Mouse (Mus musculus) neural tube, embryonic 13.5 days (tissue): ENCODE results near the gene Tulp1. TPM values are rescaled to one million over a fixed set of nuclear protein-coding genes. Genes with fewer than 3 reads are reported as not detected.
A peak's percentile ranks its signal among the peaks of the same experiment; 100 is the strongest.
"Not testable (repeated sequence)": the region's sequence is repeated elsewhere in the genome, so short reads cannot be mapped to it uniquely, and the experiment has no call there.

Source experiments
- ATAC-seq: fragments of 200-750 bp; cut with Nextera tagmentation; 2 replicates; pipeline ENCODE4 v1.8.0; 2017; ENCODE audit warnings: low read depth, mild to moderate bottlenecking, moderate TSS enrichment, moderate library complexity
- H3K27ac ChIP-seq: fragments of 300-500 bp; sonication (generic); replicated peaks from 2 replicates; pipeline ENCODE4 v1.5.1; 2015; ENCODE audit warnings: moderate library complexity, mild to moderate bottlenecking, inconsistent platforms
- H3K27me3 ChIP-seq: fragments of 300-500 bp; sonication (generic); 2 replicates; pipeline ENCODE4 v1.6.1; 2015; ENCODE audit warnings: mild to moderate bottlenecking, inconsistent platforms
- H3K36me3 ChIP-seq: fragments of 300-500 bp; sonication (generic); 2 replicates; pipeline ENCODE4 v1.6.1; 2015; ENCODE audit warnings: mild to moderate bottlenecking, inconsistent platforms
- H3K4me1 ChIP-seq: fragments of 300-500 bp; sonication (generic); replicated peaks from 2 replicates; pipeline ENCODE4 v1.6.1; 2015; ENCODE audit warnings: inconsistent platforms
- H3K4me2 ChIP-seq: fragments of 300-500 bp; sonication (generic); 2 replicates; pipeline ENCODE4 v1.6.1; 2015; ENCODE audit warnings: inconsistent platforms, mild to moderate bottlenecking, moderate library complexity
- H3K4me3 ChIP-seq: fragments of 300-500 bp; sonication (generic); 2 replicates; pipeline ENCODE4 v1.5.1; 2015; ENCODE audit warnings: mild to moderate bottlenecking, inconsistent platforms
- H3K9ac ChIP-seq: fragments of 300-500 bp; sonication (generic); 2 replicates; pipeline ENCODE4 v1.6.1; 2015; ENCODE audit warnings: moderate library complexity, mild to moderate bottlenecking, inconsistent platforms
- H3K9me3 ChIP-seq: fragments of 300-500 bp; sonication (generic); 2 replicates; pipeline ENCODE4 v1.6.1; 2016; ENCODE audit warnings: inconsistent platforms
- WGBS: fragments of 180-500 bp; shearing (Covaris S2); methylation state at CpG from one replicate; pipeline ENCODE4 v1.1.7; 2015; 5-methylcytosine and 5-hydroxymethylcytosine counted together
- polyA plus RNA-seq: library from polyadenylated mRNA; unstranded; fragments of >200 nt; fragmentation: Nextera tagmentation; extraction: Ambion mirVana; gene quantifications from 2 replicates; pipeline ENCODE4 v1.2.1, GENCODE M21; 2015

The Tulp1 gene
- polyA plus RNA-seq, 1 experiment from 2014 or later = 2.8 TPM

DNA sequence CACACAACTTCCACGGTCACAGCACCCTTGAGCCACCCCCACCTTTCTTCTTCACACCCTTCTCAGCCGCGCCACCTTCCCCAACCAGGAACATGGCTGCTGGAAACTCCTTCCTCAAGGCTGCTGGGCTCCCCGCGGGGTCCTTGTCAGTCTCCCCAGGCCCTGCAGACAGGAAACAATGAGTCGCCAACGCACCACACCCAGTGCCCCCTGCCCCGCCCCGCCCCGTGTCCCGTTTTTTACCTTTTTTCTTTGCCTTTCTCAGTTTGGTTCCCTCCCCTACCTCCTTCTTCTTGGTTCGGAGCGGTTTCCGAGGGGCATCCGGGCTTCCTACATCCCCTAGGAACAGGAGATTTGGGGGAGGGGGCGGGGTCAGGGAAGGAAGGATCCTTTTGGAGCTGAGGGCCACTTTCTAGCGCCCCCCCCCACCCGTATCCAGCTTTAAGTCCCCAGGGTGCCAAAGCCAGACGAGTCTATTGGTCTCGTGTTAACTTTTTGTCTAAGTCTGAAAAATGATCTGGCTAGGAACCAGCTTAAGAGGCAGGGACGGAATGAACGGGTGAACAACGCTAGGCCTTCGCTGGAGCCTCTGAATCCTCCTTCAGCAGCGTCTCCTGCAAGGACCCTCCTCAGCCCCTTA lies 2.2 kb downstream of the Tulp1 start:
- 2% methylated on average over 25 of the region's 25 CpGs for WGBS
- Histone ChIP-seq H3K27me3 (peaks cover 83% of the 10 kb centered on the region), H3K4me3 (peak overlapping the region; percentile 29), H3K9me3 (no peaks in the 10 kb centered on the region), H3K4me2 (peak overlapping the region; percentile 55), H3K9ac (peak overlapping the region; percentile 56), H3K27ac (no peak overlapping the region), H3K36me3 (no peaks in the 10 kb centered on the region), H3K4me1 (peaks cover 26% of the 10 kb centered on the region)
- 0 out of 2 replicates have a peak, but pooled peaks have one; percentile 8 for ATAC-seq

DNA sequence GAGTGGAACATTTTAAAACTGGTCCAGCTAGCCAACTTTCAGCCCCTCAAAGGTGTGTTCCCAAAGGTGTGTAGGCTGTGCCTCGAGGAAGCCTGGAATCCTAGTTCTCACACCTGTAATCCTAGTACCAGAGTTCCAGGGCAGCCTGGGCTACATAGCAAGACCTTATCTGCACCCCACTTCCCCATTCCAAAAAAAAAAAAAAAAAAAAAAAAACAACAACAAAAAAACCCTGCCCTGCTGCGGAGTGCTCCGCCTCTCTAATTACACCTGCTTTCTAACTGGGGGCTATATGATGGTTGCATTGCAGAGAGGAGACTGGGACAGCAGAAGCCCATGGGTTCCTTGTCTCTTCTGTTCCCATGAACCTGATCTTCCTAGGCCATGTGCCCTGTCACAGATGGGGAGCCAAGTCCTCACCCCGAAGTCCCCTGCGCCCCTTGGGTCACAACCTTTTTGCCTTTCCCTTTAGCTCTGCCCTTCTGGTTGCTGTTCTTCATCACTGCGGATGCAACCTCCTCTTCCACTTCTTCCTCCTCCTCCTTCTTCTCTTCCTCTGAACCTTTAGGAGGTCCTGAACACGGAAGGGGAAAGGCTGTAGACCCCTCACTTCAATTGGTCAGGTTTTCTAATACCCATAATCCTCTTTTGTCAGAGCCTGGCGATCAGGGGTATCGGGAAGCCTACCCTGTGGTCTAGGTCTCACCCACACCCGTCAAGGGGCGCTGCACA lies 2.9 kb downstream of the Tulp1 start:
- no peaks in the 10 kb centered on the region for H3K36me3 ChIP-seq
- 0 out of 2 replicates have a peak, but pooled peaks have one; percentile 49 for ATAC-seq
- no peak overlapping the region for H3K27ac ChIP-seq
- H3K9ac ChIP-seq = no peak overlapping the region
- 30% methylated on average over 11 of the region's 11 CpGs for WGBS
- no peaks in the 10 kb centered on the region for H3K9me3 ChIP-seq
- peak overlapping the region; percentile 29 for H3K4me3 ChIP-seq
- H3K4me1 ChIP-seq = peaks cover 26% of the 10 kb centered on the region
- H3K27me3 ChIP-seq = peaks cover 87% of the 10 kb centered on the region
- H3K4me2 ChIP-seq = peak overlapping the region; percentile 55

GRCm38 (mm10) chr17:28360531-28361277 lies 4.3 kb downstream of the Tulp1 start:
- H3K27ac ChIP-seq = no peak overlapping the region
- ATAC-seq = no peak
- no peak overlapping the region for H3K4me3 ChIP-seq
- H3K9me3 ChIP-seq = no peaks in the 10 kb centered on the region
- peaks cover 26% of the 10 kb centered on the region for H3K4me1 ChIP-seq
- no peak overlapping the region for H3K4me2 ChIP-seq
- H3K27me3 ChIP-seq = peaks cover 85% of the 10 kb centered on the region
- H3K36me3 ChIP-seq = no peaks in the 10 kb centered on the region
- H3K9ac ChIP-seq = no peak overlapping the region
- WGBS = 78% methylated on average over 9 of the region's 9 CpGs

- not testable (repeated sequence) for H3K27ac ChIP-seq, H3K9me3 ChIP-seq, H3K9ac ChIP-seq, H3K36me3 ChIP-seq, H3K4me3 ChIP-seq, ATAC-seq, H3K4me2 ChIP-seq
- Histone ChIP-seq H3K4me1 (peaks cover 17% of the 10 kb centered on the region), H3K27me3 (peaks cover 73% of the 10 kb centered on the region)
- WGBS = 16% methylated on average over 22 of the region's 24 CpGs
Measured at GRCm38 (mm10) chr17:28358576-28359261, 6.3 kb downstream of the Tulp1 start.

GRCm38 (mm10) chr17:28355871-28356270 lies 9.2 kb downstream of the Tulp1 start:
- Histone ChIP-seq H3K4me2 (no peak overlapping the region), H3K36me3 (no peaks in the 10 kb centered on the region), H3K27me3 (peaks cover 75% of the 10 kb centered on the region), H3K4me1 (peaks cover 12% of the 10 kb centered on the region), H3K27ac (no peak overlapping the region), H3K4me3 (no peak overlapping the region), H3K9ac (no peak overlapping the region), H3K9me3 (no peaks in the 10 kb centered on the region)
- no peak for ATAC-seq
- WGBS = 88% methylated on average over 12 of the region's 12 CpGs

GRCm38 (mm10) chr17:28352018-28352417 lies 13.0 kb downstream of the Tulp1 start:
- 10% methylated on average over 11 of the region's 11 CpGs for WGBS
- Histone ChIP-seq H3K4me1 (peaks cover 39% of the 10 kb centered on the region), H3K4me2 (no peak overlapping the region), H3K27ac (no peak overlapping the region), H3K4me3 (peak overlapping the region; percentile 59; the same call in 1 of the 2 replicates), H3K27me3 (peaks cover 55% of the 10 kb centered on the region), H3K36me3 (no peaks in the 10 kb centered on the region), H3K9ac (no peak overlapping the region), H3K9me3 (no peaks in the 10 kb centered on the region)
- no peak for ATAC-seq

GRCm38 (mm10) chr17:28351353-28351890 lies 13.6 kb downstream of the Tulp1 start:
- H3K4me3 ChIP-seq = peak overlapping the region; percentile 59
- peaks cover 40% of the 10 kb centered on the region for H3K4me1 ChIP-seq
- no peak; the same call in 1 of the 2 replicates for ATAC-seq
- H3K4me2 ChIP-seq = peak overlapping the region; percentile 81
- H3K27me3 ChIP-seq = peaks cover 50% of the 10 kb centered on the region
- no peaks in the 10 kb centered on the region for H3K36me3 ChIP-seq
- H3K9me3 ChIP-seq = no peaks in the 10 kb centered on the region
- H3K9ac ChIP-seq = peak overlapping the region; percentile 79
- H3K27ac ChIP-seq = peak overlapping the region; percentile 52; the same call in 1 of the 2 replicates
- 2% methylated on average over 29 of the region's 29 CpGs for WGBS

- H3K4me2 ChIP-seq = peak within 1 kb of the TSS; percentile 81
- H3K4me3 ChIP-seq = peak within 1 kb of the TSS; percentile 59
- H3K27ac ChIP-seq = peak within 1 kb of the TSS; percentile 68
- peak within 1 kb of the TSS; percentile 79 for H3K9ac ChIP-seq
- under 1% methylated on average over 57 of the region's 73 CpGs for WGBS
- H3K36me3 ChIP-seq = no peaks in the 10 kb centered on the region
- peaks cover 57% of the 10 kb centered on the region for H3K27me3 ChIP-seq
- H3K9me3 ChIP-seq = no peaks in the 10 kb centered on the region
- peak; percentile 72 for ATAC-seq
- H3K4me1 ChIP-seq = peaks cover 47% of the 10 kb centered on the region
Measured at GRCm38 (mm10) chr17:28350466-28351352, 14.3 kb downstream of the Tulp1 start, which contains the start of gene Tead3. Gene Tead3, minus strand, starts transcription at chr17:28350817.

- Histone ChIP-seq H3K4me1 (peaks cover 54% of the 10 kb centered on the region), H3K36me3 (no peaks in the 10 kb centered on the region), H3K9ac (peak overlapping the region; percentile 79)
Measured at GRCm38 (mm10) chr17:28349901-28350465, 15.0 kb downstream of the Tulp1 start.

DNA sequence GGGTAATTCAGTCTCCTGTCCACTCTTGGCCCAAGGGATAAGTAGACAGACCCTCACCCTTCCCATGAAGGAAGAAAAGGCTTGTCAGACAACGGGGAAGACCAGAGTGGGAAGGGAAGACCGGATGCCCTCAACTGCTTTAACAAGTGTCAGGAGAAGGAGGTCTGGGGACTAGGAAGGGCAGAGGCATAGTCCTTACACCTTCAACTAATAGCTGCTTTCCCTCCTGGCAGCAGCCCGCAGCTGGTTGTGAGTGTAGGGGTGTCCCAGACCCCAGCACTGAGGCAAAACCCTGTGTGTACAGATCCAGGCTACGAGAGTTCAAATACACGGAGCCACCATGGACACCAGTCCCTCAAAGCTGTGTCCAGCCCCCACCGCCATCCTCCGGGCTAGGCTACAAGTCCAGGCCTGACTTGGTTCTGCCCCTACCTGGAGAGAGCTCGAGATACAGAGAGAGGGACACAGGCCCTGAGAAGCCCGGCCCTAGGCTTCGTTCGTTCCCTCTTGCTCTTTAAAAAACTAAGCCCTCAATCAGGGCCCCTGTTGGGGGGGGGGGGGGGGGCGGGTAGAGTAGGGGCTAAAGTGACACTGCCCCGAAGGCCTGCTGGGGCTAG lies 15.7 kb downstream of the Tulp1 start:
- Histone ChIP-seq H3K4me1 (peaks cover 60% of the 10 kb centered on the region), H3K27me3 (peaks cover 61% of the 10 kb centered on the region), H3K36me3 (no peaks in the 10 kb centered on the region), H3K9ac (peak overlapping the region; percentile 79), H3K9me3 (no peaks in the 10 kb centered on the region), H3K4me2 (peak overlapping the region; percentile 81), H3K4me3 (peak overlapping the region; percentile 59), H3K27ac (no peak overlapping the region)
- no peak for ATAC-seq
- WGBS = 14% methylated on average over 13 of the region's 13 CpGs

More at GRCm38 (mm10) chr17:28349901-28350465, 15.0 kb downstream of the Tulp1 start:
- 1% methylated on average over 41 of the region's 54 CpGs for WGBS
- Histone ChIP-seq H3K9me3 (no peaks in the 10 kb centered on the region), H3K4me3 (peak overlapping the region; percentile 59), H3K27me3 (peaks cover 61% of the 10 kb centered on the region), H3K27ac (peak overlapping the region; percentile 68), H3K4me2 (peak overlapping the region; percentile 81)
- ATAC-seq = peak; percentile 48
